Mouse (Mus musculus) heart, adult 2 months (tissue): ENCODE measurements around the gene Lmln. TPM values are rescaled to one million over a fixed set of nuclear protein-coding genes. Genes with fewer than 3 reads are reported as not detected.
"Not testable (repeated sequence)": the region's sequence is repeated elsewhere in the genome, so short reads cannot be mapped to it uniquely, and the experiment has no call there.

ENCODE experiments used
- DNase-seq, 2 experiments: peaks; one replicate each; pipeline ENCODE4 v3.0.0; 2021
- H3K27ac ChIP-seq: fragments of 200-600 bp; 2 replicates; pipeline ENCODE4 v1.8.1; 2022
- H3K27me3 ChIP-seq: fragments of 200-500 bp; 2 replicates; pipeline ENCODE4 v1.6.1; 2012; ENCODE audit warnings: mild to moderate bottlenecking, low read length, inconsistent platforms, mixed read lengths; ENCODE audit not compliant: control insufficient read depth, insufficient read depth
- H3K36me3 ChIP-seq: fragments of 200-500 bp; 2 replicates; pipeline ENCODE4 v1.6.1; 2012; ENCODE audit warnings: low read length, inconsistent platforms; ENCODE audit not compliant: control insufficient read depth, insufficient read depth
- H3K4me1 ChIP-seq: fragments of 200-500 bp; 2 replicates; pipeline ENCODE4 v1.6.1; 2011; ENCODE audit warnings: low read length; ENCODE audit not compliant: control insufficient read depth, insufficient read depth
- H3K4me3 ChIP-seq: fragments of 200-600 bp; 2 replicates; pipeline ENCODE4 v1.8.1; 2022
- H3K79me2 ChIP-seq: fragments of 200-500 bp; replicated peaks from 2 replicates; pipeline ENCODE4 v1.6.1; 2012; ENCODE audit warnings: mild to moderate bottlenecking, inconsistent platforms, low read length, moderate library complexity, mixed read lengths; ENCODE audit not compliant: control insufficient read depth, insufficient read depth
- H3K9ac ChIP-seq: fragments of 200-500 bp; 2 replicates; pipeline ENCODE4 v1.6.1; 2012; ENCODE audit warnings: low read depth, mild to moderate bottlenecking, control low read depth, inconsistent platforms, low read length, mixed read lengths
- CTCF ChIP-seq: fragments of 200-600 bp; IDR thresholded peaks from 2 replicates; pipeline ENCODE4 v1.8.1; 2022; ENCODE audit warnings: antibody characterized with exemption, mild to moderate bottlenecking, moderate library complexity
- EP300 ChIP-seq: fragments of 200-500 bp; IDR thresholded peaks from 2 replicates; pipeline ENCODE4 v1.6.1; 2011; ENCODE audit warnings: low read depth, low read length, control low read depth; ENCODE audit not compliant: insufficient read depth
- POLR2A ChIP-seq: fragments of 200-500 bp; IDR thresholded peaks from 2 replicates; pipeline ENCODE4 v1.6.1; 2011; ENCODE audit warnings: mild to moderate bottlenecking, low read depth, low read length, control low read depth; ENCODE audit not compliant: insufficient read depth
- WGBS: fragments of 180-500 bp; shearing (Covaris S2); methylation state at CpG from one replicate; pipeline ENCODE4 v1.1.7; 2018; 5-methylcytosine and 5-hydroxymethylcytosine counted together
- intact Hi-C: fragments of 180-260 bp; cut with DNase I; formaldehyde crosslinking; loops from one replicate; pipeline ENCODE4 v1.15.1; 2025
- polyA plus RNA-seq: library from polyadenylated mRNA; depleted of rRNA; stranded (reverse); fragments of >200 nt; gene quantifications from 2 replicates; pipeline ENCODE4 v1.2.3, GENCODE M21; 2012
- total RNA-seq, 2 experiments: library from RNA; stranded (reverse); gene quantifications; 2 replicates each; pipeline ENCODE4 v1.2.3; 2021

Lmln gene
- total and polyA plus RNA-seq, 3 experiments, result 1.1 to 2.0 (median 1.9) TPM

- intact Hi-C loops, result loop anchor here (5.0 kb wide), 1 partner anchor 197 kb away; the partner anchor contains the start of gene Snx4
- Histone ChIP-seq H3K79me2 (no peaks in the 10 kb centered on the region), H3K27ac (peak overlapping the region; percentile 97; the same call in 1 of the 2 replicates), H3K9ac (0 out of 2 replicates have a peak overlapping the region, but pooled peaks have one; percentile 46), H3K4me1 (peaks cover 4% of the 10 kb centered on the region), H3K4me3 (peak overlapping the region; percentile 79), H3K27me3 (no peaks in the 10 kb centered on the region), H3K36me3 (peaks cover 14% of the 10 kb centered on the region)
- WGBS, result 17% methylated on average over 10 of the region's 10 CpGs
- DNase-seq, result no peak
- TF ChIP-seq POLR2A, result no peak
- no peak for TF ChIP-seq EP300
- TF ChIP-seq CTCF, result no peak
Observed at GRCm38 (mm10) chr16:33055655-33056054, 6.7 kb upstream of the Lmln start.

- peak; percentile 80; the same call in 1 of the 2 replicates for TF ChIP-seq EP300
- TF ChIP-seq POLR2A, result peak; percentile 93
- no peak for TF ChIP-seq CTCF
- Histone ChIP-seq H3K4me1 (peaks cover 4% of the 10 kb centered on the region), H3K27me3 (no peaks in the 10 kb centered on the region), H3K27ac (peak within 1 kb of the TSS; percentile 97), H3K36me3 (peaks cover 14% of the 10 kb centered on the region), H3K4me3 (peak within 1 kb of the TSS; percentile 79), H3K79me2 (no peaks in the 10 kb centered on the region), H3K9ac (peak within 1 kb of the TSS; percentile 87)
- peak; percentile 92 to 94 for DNase-seq
- WGBS, result under 1% methylated on average over 47 of the region's 47 CpGs
- intact Hi-C loops, result loop anchor here (5.0 kb wide), 1 partner anchor 196 kb away; the partner anchor contains the start of gene Snx4
Observed at GRCm38 (mm10) chr16:33056095-33056785, 6.1 kb upstream of the Lmln start, which contains the start of the genes Iqcg and Rpl35a. Iqcg (minus strand) TSS chr16:33056218. Rpl35a (plus strand) TSS chr16:33056453.

DNA sequence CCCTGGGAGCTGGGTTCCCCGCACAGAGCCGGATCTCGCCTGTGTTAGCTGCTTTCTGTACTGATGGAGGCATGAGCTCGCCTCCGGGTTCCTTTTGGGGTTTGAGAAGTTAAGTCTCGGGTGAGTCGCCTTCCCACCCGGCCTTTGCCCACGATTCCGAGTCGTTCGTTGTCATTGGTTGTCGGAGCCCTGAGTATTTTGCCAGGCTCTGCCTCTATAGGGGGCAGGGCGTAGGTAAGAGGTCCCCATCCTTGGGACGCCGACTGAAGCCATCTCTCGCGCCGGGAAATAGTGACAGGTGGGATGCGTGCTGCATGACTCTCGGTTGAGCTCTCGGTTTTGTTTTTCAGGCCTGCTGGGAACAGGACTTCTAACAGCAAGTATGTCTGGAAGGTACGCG lies 5.5 kb upstream of the Lmln start:
- H3K9ac ChIP-seq, result peak overlapping the region; percentile 87
- no peaks in the 10 kb centered on the region for H3K79me2 ChIP-seq
- H3K4me1 ChIP-seq, result peaks cover 4% of the 10 kb centered on the region
- peak overlapping the region; percentile 79 for H3K4me3 ChIP-seq
- under 1% methylated on average over 24 of the region's 24 CpGs for WGBS
- H3K27me3 ChIP-seq, result no peaks in the 10 kb centered on the region
- H3K36me3 ChIP-seq, result peaks cover 14% of the 10 kb centered on the region
- intact Hi-C loops, result loop anchor here (5.0 kb wide), 1 partner anchor 196 kb away; the partner anchor contains the start of gene Snx4
- no peak for DNase-seq
- TF ChIP-seq EP300, result no peak
- TF ChIP-seq POLR2A, result no peak
- no peak for TF ChIP-seq CTCF
- H3K27ac ChIP-seq, result peak overlapping the region; percentile 97

GRCm38 (mm10) chr16:33058033-33058432 lies 4.3 kb upstream of the Lmln start:
- no peak overlapping the region for H3K9ac ChIP-seq

GRCm38 (mm10) chr16:33058656-33059055 lies 3.7 kb upstream of the Lmln start:
- intact Hi-C loops, result loop anchor here (5.0 kb wide), 1 partner anchor 194 kb away; the partner anchor contains the start of gene Snx4
- H3K27me3 ChIP-seq, H3K9ac ChIP-seq, H3K79me2 ChIP-seq, DNase-seq, H3K4me1 ChIP-seq, H3K4me3 ChIP-seq, H3K27ac ChIP-seq: not testable (repeated sequence)
- peaks cover 14% of the 10 kb centered on the region for H3K36me3 ChIP-seq
- 81% methylated on average over 9 of the region's 9 CpGs for WGBS

More at GRCm38 (mm10) chr16:33058033-33058432, 4.3 kb upstream of the Lmln start:
- H3K27me3 ChIP-seq, result no peaks in the 10 kb centered on the region
- WGBS, result 90% methylated on average over 16 of the region's 16 CpGs
- no peak for TF ChIP-seq CTCF
- no peak for TF ChIP-seq POLR2A
- TF ChIP-seq EP300, result no peak
- H3K79me2 ChIP-seq, result no peaks in the 10 kb centered on the region
- peaks cover 4% of the 10 kb centered on the region for H3K4me1 ChIP-seq
- H3K27ac ChIP-seq, result no peak overlapping the region
- intact Hi-C loops, result loop anchor here (5.0 kb wide), 1 partner anchor 194 kb away; the partner anchor contains the start of gene Snx4
- H3K36me3 ChIP-seq, result peaks cover 14% of the 10 kb centered on the region
- H3K4me3 ChIP-seq, result no peak overlapping the region
- no peak for DNase-seq

DNA sequence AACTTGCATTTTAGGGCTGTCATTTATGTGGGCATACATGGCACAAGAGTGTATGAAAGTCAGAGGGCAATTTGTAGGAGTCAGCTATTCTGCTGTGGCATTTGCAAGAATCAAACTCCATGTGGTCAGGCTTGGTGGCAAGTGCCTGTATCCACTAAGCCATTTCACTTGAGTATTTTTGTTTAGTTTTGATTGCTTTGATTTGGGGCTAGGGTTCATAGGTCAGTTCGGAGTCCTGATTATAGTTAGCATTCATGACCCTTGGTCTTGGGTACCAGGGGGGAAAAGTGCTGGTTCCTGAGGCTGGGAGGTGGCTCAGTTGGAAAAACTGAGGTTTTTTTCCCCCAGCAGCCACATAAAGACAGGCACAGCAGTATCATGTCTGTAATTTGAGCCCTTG lies 2.9 kb upstream of the Lmln start:
- Histone ChIP-seq H3K36me3 (peaks cover 14% of the 10 kb centered on the region), H3K9ac (no peak overlapping the region), H3K27me3 (no peaks in the 10 kb centered on the region), H3K4me1 (peaks cover 4% of the 10 kb centered on the region), H3K27ac (no peak overlapping the region), H3K4me3 (no peak overlapping the region), H3K79me2 (no peaks in the 10 kb centered on the region)
- TF ChIP-seq POLR2A (no peak), CTCF (no peak), EP300 (no peak)
- no peak for DNase-seq
- 86% methylated on average over 1 of the region's 1 CpGs for WGBS
- intact Hi-C loops, result loop anchor here (5.0 kb wide), 1 partner anchor 193 kb away; the partner anchor contains the start of gene Snx4
